25 mouse cellular contexts compared by ENCODE assay signal in the genomic region with DNA sequence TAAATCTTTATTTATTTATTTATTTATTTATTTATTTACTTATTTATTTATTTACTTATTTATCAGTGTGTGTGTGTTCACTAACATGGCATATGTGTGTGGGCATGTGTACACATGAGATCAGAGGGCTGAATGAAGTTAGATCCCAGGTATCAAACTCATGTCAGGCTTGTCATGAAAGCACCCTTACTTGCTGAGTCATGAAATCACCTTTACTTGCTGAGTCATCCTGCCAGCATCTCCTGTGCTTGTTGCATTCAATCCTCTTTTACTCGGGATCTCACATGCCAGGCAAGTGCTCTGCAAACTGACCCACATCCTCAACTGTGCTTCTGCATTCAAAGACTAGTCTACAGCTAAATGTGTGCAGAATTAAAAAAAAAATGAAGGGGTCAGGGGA.
"Had no signal": no experiment of that assay in that cellular context is flagged by ENCODE, and none has a peak within 500 bp of the region (broad histone marks: within the 10 kb centered on the region; RNA-seq: fewer than 3 reads in every experiment).

No protein-coding gene starts in this region.

- H3K36me3 ChIP-seq: heart, embryonic 13.5 days; heart, embryonic 15.5 days; hindbrain, embryonic 13.5 days; hindbrain, embryonic 15.5 days; kidney, embryonic 15.5 days; limb, embryonic 10.5 days; limb, embryonic 12.5 days had no signal

- H3K4me1 ChIP-seq: heart, embryonic 13.5 days; heart, embryonic 15.5 days; hindbrain, embryonic 13.5 days; hindbrain, embryonic 15.5 days; kidney, embryonic 15.5 days; limb, embryonic 10.5 days; limb, embryonic 12.5 days had no signal

- H3K27me3 ChIP-seq: heart, embryonic 13.5 days; heart, embryonic 15.5 days; hindbrain, embryonic 13.5 days; hindbrain, embryonic 15.5 days; kidney, embryonic 15.5 days had no signal

- H3K4me2 ChIP-seq: heart, embryonic 11.5 days; heart, embryonic 13.5 days; heart, embryonic 15.5 days; hindbrain, embryonic 13.5 days; hindbrain, embryonic 15.5 days; kidney, embryonic 15.5 days; limb, embryonic 12.5 days; liver, embryonic 11.5 days had no signal

- H3K4me3 ChIP-seq: heart, adult 2 months; heart, embryonic 13.5 days; heart, embryonic 15.5 days; hindbrain, embryonic 13.5 days; hindbrain, embryonic 15.5 days; kidney, embryonic 15.5 days; layer of hippocampus, adult 2 months; left cerebral cortex, adult 2 months; limb, embryonic 10.5 days; limb, embryonic 12.5 days had no signal

- H3K9me3 ChIP-seq: heart, embryonic 13.5 days; heart, embryonic 15.5 days; hindbrain, embryonic 13.5 days; hindbrain, embryonic 15.5 days; kidney, embryonic 15.5 days; limb, embryonic 10.5 days; limb, embryonic 12.5 days had no signal

- H3K9ac ChIP-seq: heart, embryonic 13.5 days; heart, embryonic 15.5 days; hindbrain, embryonic 13.5 days; hindbrain, embryonic 15.5 days; kidney, embryonic 15.5 days; limb, embryonic 12.5 days had no signal

- DNase-seq: gastrocnemius, postnatal 14 days; gastrocnemius, postnatal 36 days; heart, adult 11 months; heart, adult 2 months; heart, postnatal 14 days; heart, postnatal 36 days; kidney, adult 11 months; kidney, adult 2 months; kidney, adult 9 months; kidney, postnatal 14 days; kidney, postnatal 36 days; liver had no signal

- H3K27ac ChIP-seq: heart, adult 2 months; heart, embryonic 13.5 days; heart, embryonic 15.5 days; hindbrain, embryonic 13.5 days; hindbrain, embryonic 15.5 days; hindbrain, postnatal 0 days; kidney, embryonic 15.5 days; kidney, postnatal 0 days; layer of hippocampus, adult 2 months; left cerebral cortex, adult 2 months; limb, embryonic 10.5 days; limb, embryonic 12.5 days had no signal
